Mouse (Mus musculus) stomach, embryonic 15.5 days (tissue): ENCODE measurements around the gene Chd4. TPM values are rescaled to one million over a fixed set of nuclear protein-coding genes. Genes with fewer than 3 reads are reported as not detected.

Experiments
- ATAC-seq: fragments of 200-750 bp; cut with Nextera tagmentation; 2 replicates; pipeline ENCODE4 v1.8.0; 2017; ENCODE audit warnings: low read depth, moderate number of reproducible peaks, moderate TSS enrichment; ENCODE audit not compliant: insufficient read depth, low FRiP score
- H3K27ac ChIP-seq: fragments of 300-500 bp; sonication (generic); 2 replicates; pipeline ENCODE4 v1.5.1; 2015; ENCODE audit warnings: mild to moderate bottlenecking, inconsistent platforms
- H3K27me3 ChIP-seq: fragments of 300-500 bp; sonication (generic); replicated peaks from 2 replicates; pipeline ENCODE4 v1.6.1; 2015; ENCODE audit warnings: inconsistent platforms
- H3K36me3 ChIP-seq: fragments of 300-500 bp; sonication (generic); 2 replicates; pipeline ENCODE4 v1.6.1; 2015; ENCODE audit warnings: inconsistent platforms
- H3K4me1 ChIP-seq: fragments of 300-500 bp; sonication (generic); 2 replicates; pipeline ENCODE4 v1.6.1; 2015; ENCODE audit warnings: inconsistent platforms
- H3K4me2 ChIP-seq: fragments of 300-500 bp; sonication (generic); 2 replicates; pipeline ENCODE4 v1.6.1; 2015; ENCODE audit warnings: mild to moderate bottlenecking, inconsistent platforms
- H3K4me3 ChIP-seq: fragments of 300-500 bp; sonication (generic); replicated peaks from 2 replicates; pipeline ENCODE4 v1.5.1; 2015; ENCODE audit warnings: inconsistent platforms
- H3K9ac ChIP-seq: fragments of 300-500 bp; sonication (generic); 2 replicates; pipeline ENCODE4 v1.6.1; 2015; ENCODE audit warnings: inconsistent platforms
- H3K9me3 ChIP-seq: fragments of 300-500 bp; sonication (generic); 2 replicates; pipeline ENCODE4 v1.6.1; 2016; ENCODE audit warnings: inconsistent platforms
- WGBS: fragments of 180-500 bp; shearing (Covaris S2); methylation state at CpG from one replicate; pipeline ENCODE4 v1.1.7; 2015; 5-methylcytosine and 5-hydroxymethylcytosine counted together
- polyA plus RNA-seq: library from polyadenylated mRNA; unstranded; fragments of >200 nt; fragmentation: Nextera tagmentation; extraction: Ambion mirVana; gene quantifications from 2 replicates; pipeline ENCODE4 v1.2.1, GENCODE M21; 2015

Chd4 gene
- polyA plus RNA-seq, 1 experiment from 2014 or later, result 62.3 TPM

DNA sequence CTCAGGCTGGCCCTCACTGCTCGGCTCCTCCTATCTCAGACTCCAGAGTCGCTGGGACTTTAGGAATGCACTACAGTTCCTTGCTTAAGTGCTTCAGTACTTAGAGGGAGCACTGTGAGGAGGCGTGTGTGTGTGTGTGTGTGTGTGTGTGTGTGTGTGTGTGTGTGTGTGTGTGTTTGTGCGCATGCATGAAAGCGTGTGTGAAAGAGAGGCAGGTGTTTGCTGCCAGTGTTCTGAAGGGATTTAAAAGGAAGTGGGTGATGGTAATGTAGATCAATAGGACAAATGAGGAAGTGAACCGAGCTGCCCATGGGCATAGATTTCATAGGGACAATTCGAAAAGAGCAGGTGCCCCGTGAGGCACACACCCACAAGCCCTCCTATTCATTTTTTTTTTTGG is 22.0 kb upstream of the Chd4 start:
- Histone ChIP-seq H3K4me3 (no peak overlapping the region), H3K27me3 (0 out of 2 replicates have a peak, but pooled peaks cover 2% of the 10 kb centered on the region), H3K9me3 (no peaks in the 10 kb centered on the region), H3K9ac (no peak overlapping the region), H3K4me2 (no peak overlapping the region), H3K4me1 (no peaks in the 10 kb centered on the region; the same call in 1 of the 2 replicates), H3K27ac (no peak overlapping the region), H3K36me3 (no peaks in the 10 kb centered on the region)
- 62% methylated on average over 8 of the region's 8 CpGs for WGBS
- no peak for ATAC-seq

- H3K36me3 ChIP-seq, result no peaks in the 10 kb centered on the region
- peak overlapping the region; percentile 42 for H3K4me3 ChIP-seq
- peak overlapping the region; percentile 67; the same call in 1 of the 2 replicates for H3K27ac ChIP-seq
- peak overlapping the region; percentile 78 for H3K4me2 ChIP-seq
- peak overlapping the region; percentile 27; the same call in 1 of the 2 replicates for H3K9ac ChIP-seq
- ATAC-seq, result no peak; the same call in 1 of the 2 replicates
- no peaks in the 10 kb centered on the region for H3K9me3 ChIP-seq
- 0 out of 2 replicates have a peak, but pooled peaks cover 2% of the 10 kb centered on the region for H3K27me3 ChIP-seq
- H3K4me1 ChIP-seq, result peaks cover 10% of the 10 kb centered on the region; the same call in 1 of the 2 replicates
- 23% methylated on average over 25 of the region's 25 CpGs for WGBS
Measured at GRCm38 (mm10) chr6:125081394-125081793, 14.4 kb upstream of the Chd4 start.

DNA sequence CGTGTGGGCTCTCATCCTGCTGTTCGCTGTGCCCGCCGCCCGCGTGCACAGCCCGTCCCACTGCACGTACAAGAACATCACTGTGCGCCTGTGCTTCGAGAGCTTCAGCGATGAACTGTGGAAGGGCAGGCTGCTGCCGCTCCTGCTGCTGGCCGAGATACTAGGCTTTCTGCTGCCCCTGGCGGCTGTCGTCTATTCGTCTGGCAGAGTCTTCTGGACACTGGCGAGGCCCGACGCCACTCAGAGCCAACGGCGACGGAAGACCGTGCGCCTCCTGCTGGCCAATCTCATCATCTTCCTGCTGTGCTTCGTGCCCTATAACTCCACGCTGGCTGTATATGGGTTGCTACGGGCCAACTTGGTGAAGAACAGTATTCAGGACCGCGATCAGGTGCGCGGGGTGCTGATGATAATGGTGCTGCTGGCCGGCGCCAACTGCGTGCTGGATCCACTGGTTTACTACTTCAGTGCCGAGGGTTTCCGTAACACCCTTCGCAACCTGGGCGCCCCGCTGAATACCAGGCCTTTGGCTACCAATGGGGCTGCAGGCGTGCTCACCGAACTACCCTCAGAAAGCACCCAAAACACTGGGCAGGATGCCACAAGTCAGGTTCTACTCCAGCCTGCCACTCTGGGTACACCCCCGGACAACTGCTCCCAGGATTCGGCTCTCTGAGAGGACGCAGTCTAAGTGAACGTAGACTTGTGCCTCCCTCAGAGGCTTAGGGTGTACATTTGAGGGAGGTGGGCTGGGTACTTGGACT is 13.8 kb upstream of the Chd4 start:
- peak; percentile 88 for ATAC-seq
- 25% methylated on average over 45 of the region's 45 CpGs for WGBS
- no peaks in the 10 kb centered on the region for H3K36me3 ChIP-seq
- peak overlapping the region; percentile 78 for H3K4me2 ChIP-seq
- H3K27me3 ChIP-seq, result 0 out of 2 replicates have a peak, but pooled peaks cover 2% of the 10 kb centered on the region
- peak overlapping the region; percentile 42 for H3K4me3 ChIP-seq
- H3K9ac ChIP-seq, result peak overlapping the region; percentile 27; the same call in 1 of the 2 replicates
- H3K9me3 ChIP-seq, result no peaks in the 10 kb centered on the region
- peaks cover 10% of the 10 kb centered on the region; the same call in 1 of the 2 replicates for H3K4me1 ChIP-seq
- H3K27ac ChIP-seq, result peak overlapping the region; percentile 67; the same call in 1 of the 2 replicates

DNA sequence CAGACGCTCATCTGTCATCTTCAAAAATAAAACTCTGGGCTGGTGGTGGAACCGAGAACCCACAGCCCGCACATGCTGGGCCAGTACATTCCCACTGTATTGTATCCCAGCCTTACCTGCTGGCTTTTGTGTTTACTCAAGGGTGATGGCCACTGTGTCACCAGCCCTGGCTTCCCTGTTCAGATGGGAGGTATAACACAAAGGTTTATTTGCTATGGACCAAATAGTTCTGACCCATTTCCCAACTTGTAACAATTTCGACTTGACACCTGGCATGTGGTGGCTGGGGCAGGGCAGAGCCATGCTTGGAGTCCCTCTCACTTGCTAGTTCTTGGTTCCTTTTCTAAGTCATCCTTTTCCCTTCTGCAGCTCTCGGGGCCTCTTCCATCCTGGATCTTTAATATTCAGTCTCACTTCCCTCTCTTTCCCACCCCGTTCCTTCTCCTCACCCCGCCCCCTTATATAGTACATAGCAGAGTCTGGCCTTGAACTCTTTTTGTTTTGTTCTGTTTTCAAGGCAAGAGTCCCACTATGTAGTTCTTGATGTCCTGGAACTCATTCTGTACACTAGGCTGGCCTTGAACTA is 12.9 kb upstream of the Chd4 start:
- Histone ChIP-seq H3K9me3 (no peaks in the 10 kb centered on the region), H3K27ac (no peak overlapping the region), H3K4me2 (no peak overlapping the region), H3K27me3 (no peaks in the 10 kb centered on the region), H3K36me3 (no peaks in the 10 kb centered on the region), H3K4me1 (peaks cover 10% of the 10 kb centered on the region; the same call in 1 of the 2 replicates), H3K4me3 (no peak overlapping the region), H3K9ac (no peak overlapping the region)
- 83% methylated on average over 7 of the region's 7 CpGs for WGBS
- no peak for ATAC-seq

GRCm38 (mm10) chr6:125084424-125084823 is 11.4 kb upstream of the Chd4 start:
- H3K27me3 ChIP-seq, result no peaks in the 10 kb centered on the region
- no peak overlapping the region for H3K4me3 ChIP-seq
- H3K36me3 ChIP-seq, result no peaks in the 10 kb centered on the region
- H3K4me2 ChIP-seq, result no peak overlapping the region
- no peak for ATAC-seq
- H3K27ac ChIP-seq, result no peak overlapping the region
- no peak overlapping the region for H3K9ac ChIP-seq
- 4% methylated on average over 4 of the region's 4 CpGs for WGBS
- H3K4me1 ChIP-seq, result peaks cover 21% of the 10 kb centered on the region
- no peaks in the 10 kb centered on the region for H3K9me3 ChIP-seq

- H3K27me3 ChIP-seq, result no peaks in the 10 kb centered on the region
- no peaks in the 10 kb centered on the region for H3K36me3 ChIP-seq
- H3K4me2 ChIP-seq, result no peak overlapping the region
- no peaks in the 10 kb centered on the region for H3K9me3 ChIP-seq
- peaks cover 33% of the 10 kb centered on the region for H3K4me1 ChIP-seq
- H3K9ac ChIP-seq, result no peak overlapping the region
- H3K4me3 ChIP-seq, result no peak overlapping the region
- ATAC-seq, result no peak
- 80% methylated on average over 3 of the region's 3 CpGs for WGBS
- peak overlapping the region; percentile 96 for H3K27ac ChIP-seq
Measured at GRCm38 (mm10) chr6:125087937-125088336, 7.8 kb upstream of the Chd4 start.

DNA sequence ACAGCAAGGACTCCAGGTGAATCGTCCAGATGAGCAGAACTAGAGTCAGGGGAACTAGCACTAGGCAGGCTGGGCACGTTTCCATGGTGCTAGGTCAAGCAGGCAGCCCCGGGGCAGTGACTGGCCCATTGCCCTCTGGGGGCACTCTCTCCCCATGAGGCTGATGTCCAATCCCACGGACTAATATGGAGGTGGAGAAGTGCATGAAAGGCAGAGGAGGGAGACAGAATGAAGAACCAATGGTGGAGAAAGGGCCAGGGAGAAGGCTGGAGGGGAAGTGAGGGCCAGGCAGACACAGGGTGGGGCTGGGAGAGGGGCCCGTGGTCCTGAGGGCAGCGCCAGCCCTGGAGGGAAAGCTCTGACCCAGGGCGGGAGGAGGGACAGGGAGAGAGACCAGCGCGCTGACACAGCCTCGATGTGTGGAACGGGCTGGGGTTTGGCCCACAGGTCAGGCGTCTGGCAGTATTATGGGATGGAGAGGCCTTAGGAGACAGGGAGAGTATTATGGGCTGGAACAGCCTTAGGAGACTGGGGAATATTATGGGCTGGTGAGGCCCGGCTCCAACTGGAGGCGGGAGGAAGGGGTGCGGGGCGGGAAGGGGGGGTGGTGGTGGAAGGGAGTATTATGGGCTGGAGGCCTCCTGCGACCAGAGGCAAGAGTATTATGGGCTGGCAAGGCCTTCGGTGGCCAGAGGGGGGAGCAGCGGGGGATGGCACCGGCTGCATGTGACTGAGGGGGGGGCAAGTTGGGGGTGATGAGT is 7.0 kb upstream of the Chd4 start:
- Histone ChIP-seq H3K9me3 (no peaks in the 10 kb centered on the region), H3K4me3 (peak overlapping the region; percentile 24; the same call in 1 of the 2 replicates), H3K27ac (peak overlapping the region; percentile 96), H3K4me1 (peaks cover 33% of the 10 kb centered on the region), H3K27me3 (no peaks in the 10 kb centered on the region), H3K9ac (no peak overlapping the region), H3K4me2 (peak overlapping the region; percentile 62), H3K36me3 (no peaks in the 10 kb centered on the region)
- ATAC-seq, result peak; percentile 73
- WGBS, result 1% methylated on average over 20 of the region's 20 CpGs

- H3K4me2 ChIP-seq, result peak overlapping the region; percentile 62
- no peaks in the 10 kb centered on the region for H3K9me3 ChIP-seq
- H3K36me3 ChIP-seq, result no peaks in the 10 kb centered on the region
- WGBS, result 3% methylated on average over 14 of the region's 15 CpGs
- H3K9ac ChIP-seq, result peak overlapping the region; percentile 16; the same call in 1 of the 2 replicates
- peak overlapping the region; percentile 96 for H3K27ac ChIP-seq
- no peaks in the 10 kb centered on the region for H3K27me3 ChIP-seq
- H3K4me3 ChIP-seq, result peak overlapping the region; percentile 24
- ATAC-seq, result peak; percentile 72
- H3K4me1 ChIP-seq, result peaks cover 28% of the 10 kb centered on the region
Measured at GRCm38 (mm10) chr6:125089521-125090321, 6.1 kb upstream of the Chd4 start.

DNA sequence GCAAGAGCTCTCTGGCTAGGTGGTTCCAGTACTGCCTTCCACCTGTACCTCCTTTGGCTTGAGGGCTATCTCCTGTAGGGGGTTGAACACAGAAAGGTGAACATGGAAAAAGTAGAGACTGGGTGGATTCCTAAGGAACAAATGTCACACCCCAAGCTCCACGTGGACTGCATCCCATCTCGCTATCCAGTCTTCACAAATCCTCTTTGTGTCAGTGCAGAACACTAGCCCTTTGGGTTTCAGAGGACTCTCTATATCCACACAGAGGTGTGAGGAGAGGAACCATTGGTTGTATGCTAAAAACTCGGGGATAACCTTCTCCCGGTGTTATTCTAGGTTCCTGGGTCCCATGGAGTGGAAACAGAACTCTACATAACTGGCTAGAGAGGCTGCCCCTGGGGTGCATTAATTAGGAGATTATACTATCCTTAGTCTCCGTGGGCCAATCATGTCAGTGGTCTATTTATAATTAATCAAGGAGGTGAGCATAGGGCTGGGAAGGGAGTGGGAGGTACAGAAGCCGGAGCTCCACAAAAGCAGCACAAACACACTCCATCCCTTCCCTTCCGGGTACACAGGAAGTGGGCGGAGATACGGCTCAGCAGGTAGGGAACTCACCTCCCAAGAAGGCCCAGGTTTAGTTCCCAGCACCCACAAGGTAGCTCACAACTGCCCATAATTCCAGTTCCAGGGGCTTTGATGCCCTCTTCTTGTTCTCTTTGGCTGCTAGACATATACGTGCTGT is 5.3 kb upstream of the Chd4 start:
- H3K36me3 ChIP-seq, result no peaks in the 10 kb centered on the region
- H3K27ac ChIP-seq, result peak overlapping the region; percentile 96
- ATAC-seq, result no peak
- no peaks in the 10 kb centered on the region for H3K27me3 ChIP-seq
- H3K4me3 ChIP-seq, result 0 out of 2 replicates have a peak overlapping the region, but pooled peaks have one; percentile 24
- H3K9ac ChIP-seq, result peak overlapping the region; percentile 16; the same call in 1 of the 2 replicates
- no peaks in the 10 kb centered on the region for H3K9me3 ChIP-seq
- H3K4me2 ChIP-seq, result peak overlapping the region; percentile 62
- WGBS, result 47% methylated on average over 10 of the region's 10 CpGs
- H3K4me1 ChIP-seq, result peaks cover 28% of the 10 kb centered on the region

DNA sequence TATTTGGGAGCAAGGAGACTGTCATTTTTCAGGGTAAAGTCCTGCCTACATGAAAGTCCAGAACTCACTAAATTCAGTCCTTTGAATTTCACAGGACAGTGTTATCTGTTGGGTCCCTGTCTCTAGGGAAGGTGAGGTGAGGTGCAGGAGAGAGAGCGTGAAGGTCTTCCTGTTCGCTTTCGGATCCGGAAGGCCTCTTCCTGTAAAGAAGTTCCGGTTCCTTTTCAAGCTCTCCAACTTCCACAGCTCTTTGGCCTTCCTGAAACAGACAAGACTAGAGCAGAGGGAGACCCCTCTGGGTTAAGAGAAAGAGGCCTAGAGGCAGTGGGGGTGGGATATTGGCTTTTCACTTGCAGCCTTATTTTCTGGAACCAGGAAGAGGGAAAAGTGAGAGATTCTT is 3.4 kb upstream of the Chd4 start:
- WGBS, result 76% methylated on average over 5 of the region's 5 CpGs

More for the DNA sequence above, 3.4 kb upstream of the Chd4 start:
- no peak for ATAC-seq
- Histone ChIP-seq H3K9me3 (no peaks in the 10 kb centered on the region), H3K36me3 (no peaks in the 10 kb centered on the region), H3K27ac (no peak overlapping the region), H3K9ac (no peak overlapping the region), H3K4me2 (no peak overlapping the region), H3K27me3 (no peaks in the 10 kb centered on the region), H3K4me1 (peaks cover 32% of the 10 kb centered on the region), H3K4me3 (no peak overlapping the region)
